In genomic region chr11:100290235-100290634, GRCm38 (mm10) we compare ENCODE assay signal across 14 mouse cellular contexts. TPM values are rescaled to one million over a fixed set of nuclear protein-coding genes. Genes with fewer than 3 reads are reported as not detected.
DNase-seq lines count a peak whose midpoint lies in the region; ATAC-seq and TF ChIP-seq lines count a peak whose summit lies in the region.
"Had no signal": no experiment of that assay in that cellular context is flagged by ENCODE, and none has a peak within 500 bp of the region (broad histone marks: within the 10 kb centered on the region; RNA-seq: fewer than 3 reads in every experiment).

No protein-coding gene starts in this region.

- no peak overlapping the region for H3K9ac ChIP-seq in heart, embryonic 16.5 days (ENCODE audit: low read length)
- H3K9ac ChIP-seq in lung, embryonic 16.5 days (ENCODE audit: low read length): peak overlapping the region; percentile 1; the same call in 1 of the 2 replicates
- H3K9ac ChIP-seq: midbrain, embryonic 12.5 days; neural tube, embryonic 13.5 days had no signal

- POLR2A ChIA-PET in Patski (lab: Charles Lee): no interaction called here

- 35% methylated on average over 5 of the region's 5 CpGs for WGBS in heart, embryonic 16.5 days
- 23% methylated on average over 5 of the region's 5 CpGs for WGBS in lung, embryonic 16.5 days

- DNase-seq in heart, adult 9 months (ENCODE audit: low spot score in 2 of 2): no peak
- DNase-seq in 3T3-L1 (ENCODE audit: low read depth, low spot score) (peak; percentile 73), Patski (ENCODE audit: low read depth, low spot score) (peak; percentile 56)
- DNase-seq in layer of hippocampus, adult 2 months (ENCODE audit: low spot score in 2 of 2): no peak
- no peak for DNase-seq in kidney, postnatal 4 days
- DNase-seq: cerebellum, adult 9-10 months; gastrocnemius, postnatal 36 days; right cerebral cortex, postnatal 25 days had no signal

- no peaks in the 10 kb centered on the region for H3K4me1 ChIP-seq in heart, embryonic 16.5 days (ENCODE audit: control insufficient read depth, insufficient read depth, low read length)
- peaks cover 20% of the 10 kb centered on the region for H3K4me1 ChIP-seq in lung, embryonic 16.5 days (replicated peaks; ENCODE audit: control insufficient read depth, insufficient read depth, low read length)
- H3K4me1 ChIP-seq: neural tube, embryonic 13.5 days had no signal

- no peaks in the 10 kb centered on the region for H3K36me3 ChIP-seq in heart, embryonic 16.5 days (ENCODE audit: control insufficient read depth, insufficient read depth)
- H3K36me3 ChIP-seq in lung, embryonic 16.5 days (ENCODE audit: control insufficient read depth, insufficient read depth, low read length): no peaks in the 10 kb centered on the region
- H3K36me3 ChIP-seq: midbrain, embryonic 12.5 days; neural tube, embryonic 13.5 days had no signal

- in situ Hi-C loops in Patski (cut with MboI; ENCODE audit: low pct_unique_long_range_greater_than_20kb): loop anchor here (5.0 kb wide), 1 partner anchor 908 kb away; no protein-coding TSS in a partner anchor

- H3K4me3 ChIP-seq in heart, embryonic 16.5 days (ENCODE audit: low read length): no peak overlapping the region
- H3K4me3 ChIP-seq in lung, embryonic 16.5 days (ENCODE audit: low read length): no peak overlapping the region
- H3K4me3 ChIP-seq in layer of hippocampus, adult 2 months: no peak overlapping the region
- H3K4me3 ChIP-seq: midbrain, embryonic 12.5 days; neural tube, embryonic 13.5 days had no signal

- TF ChIP-seq CTCF in Patski (IDR thresholded peaks at IDR 0.05): no peak
- no peak for TF ChIP-seq CTCF in layer of hippocampus, adult 2 months (conservative IDR thresholded peaks at IDR 0.05)

- ATAC-seq in heart, embryonic 16.5 days (replicated peaks; ENCODE audit: extremely low read depth, insufficient read depth, low FRiP score): no peak
- peak; percentile 47 for ATAC-seq in Patski
- 0 out of 2 replicates have a peak, but pooled peaks have one; percentile 6 for ATAC-seq in lung, embryonic 16.5 days (ENCODE audit: low read depth)
- no peak for ATAC-seq in CD4-positive, CD25-positive, alpha-beta regulatory T cell, adult 4 months

- CTCF ChIA-PET in Patski (lab: Charles Lee): interaction anchor here (0.8 to 11.7 kb wide), 3 partner anchors 6 to 121 kb away, joined by 5 to 210 read pairs (median 5); no protein-coding TSS in a partner anchor

- no peaks in the 10 kb centered on the region; the same call in 1 of the 2 replicates for H3K27me3 ChIP-seq in heart, embryonic 16.5 days (ENCODE audit: control insufficient read depth, insufficient read depth, low read length)
- no peaks in the 10 kb centered on the region for H3K27me3 ChIP-seq in Patski
- no peaks in the 10 kb centered on the region for H3K27me3 ChIP-seq in lung, embryonic 16.5 days (ENCODE audit: control insufficient read depth, insufficient read depth, low read depth, low read length)
- H3K27me3 ChIP-seq: midbrain, embryonic 12.5 days; neural tube, embryonic 13.5 days had no signal

- H3K4me2 ChIP-seq in heart, embryonic 16.5 days (ENCODE audit: low read depth, low read length): no peak overlapping the region
- no peak overlapping the region for H3K4me2 ChIP-seq in lung, embryonic 16.5 days (ENCODE audit: low read depth, low read length)
- H3K4me2 ChIP-seq: midbrain, embryonic 12.5 days; neural tube, embryonic 13.5 days had no signal

- H3K27ac ChIP-seq in heart, embryonic 16.5 days (ENCODE audit: low read length): peak overlapping the region; percentile 51; the same call in 1 of the 2 replicates
- peak overlapping the region; percentile 81 for H3K27ac ChIP-seq in lung, embryonic 16.5 days (ENCODE audit: low read length)
- H3K27ac ChIP-seq in layer of hippocampus, adult 2 months: no peak overlapping the region
- H3K27ac ChIP-seq: midbrain, embryonic 12.5 days; neural tube, embryonic 13.5 days had no signal

- no peaks in the 10 kb centered on the region for H3K9me3 ChIP-seq in heart, embryonic 16.5 days (replicated peaks; ENCODE audit: control insufficient read depth, low read length)
- H3K9me3 ChIP-seq in lung, embryonic 16.5 days (ENCODE audit: control insufficient read depth, low read length): no peaks in the 10 kb centered on the region
- H3K9me3 ChIP-seq: midbrain, embryonic 12.5 days; neural tube, embryonic 13.5 days had no signal

RNA-seq across cellular contexts. Expression of gene Krt42, which starts 20.6 kb away (rescaled TPM):
- not detected in 2 replicates for polyA plus RNA-seq in heart, embryonic 16.5 days (2015; fragmentation: Nextera tagmentation; extraction: Ambion mirVana)
- 0.08 TPM for polyA plus RNA-seq in Patski (2021)
- polyA plus RNA-seq in lung, embryonic 16.5 days (2015; fragmentation: Nextera tagmentation; extraction: Ambion mirVana): not detected in 2 replicates
- not detected for total RNA-seq in layer of hippocampus, adult 2 months (2021)
- polyA plus RNA-seq in CD4-positive, CD25-positive, alpha-beta regulatory T cell, adult 4 months (2017; shearing (Covaris generic)): not detected
- total RNA-seq: adrenal gland, postnatal 36 days; gastrocnemius, postnatal 36 days had no signal
- polyA plus RNA-seq: midbrain, embryonic 12.5 days; neural tube, embryonic 13.5 days had no signal

RNA-seq across cellular contexts. Expression of gene Krt17, which starts 29.4 kb away (rescaled TPM):
- polyA plus RNA-seq in heart, embryonic 16.5 days (2015; fragmentation: Nextera tagmentation; extraction: Ambion mirVana): 26.6 and 58.5 TPM in 2 replicates
- polyA plus RNA-seq in Patski (2021): 0.10 TPM
- polyA plus RNA-seq in lung, embryonic 16.5 days (2015; fragmentation: Nextera tagmentation; extraction: Ambion mirVana): 8.4 and 15.5 TPM in 2 replicates
- not detected for total RNA-seq in layer of hippocampus, adult 2 months (2021)
- 1 to 10 TPM; 1.7 to 6.4 TPM for polyA plus RNA-seq in CD4-positive, CD25-positive, alpha-beta regulatory T cell, adult 4 months (2017; shearing (Covaris generic))
- total RNA-seq: adrenal gland, postnatal 36 days had no signal

RNA-seq across cellular contexts. Expression of gene Eif1, which starts 29.4 kb away (rescaled TPM):
- 1,600 and 1,609 TPM in 2 replicates for polyA plus RNA-seq in heart, embryonic 16.5 days (2015; fragmentation: Nextera tagmentation; extraction: Ambion mirVana)
- polyA plus RNA-seq in Patski (2021): 674 TPM
- 1,740 and 1,854 TPM in 2 replicates for polyA plus RNA-seq in lung, embryonic 16.5 days (2015; fragmentation: Nextera tagmentation; extraction: Ambion mirVana)
- total RNA-seq in layer of hippocampus, adult 2 months (2021): 100 to 1,000 TPM; 713 to 750 TPM
- 1,000 to 10,000 TPM; 1,870 to 3,129 TPM for polyA plus RNA-seq in CD4-positive, CD25-positive, alpha-beta regulatory T cell, adult 4 months (2017; shearing (Covaris generic))

RNA-seq across cellular contexts. Expression of gene Krt16, which starts 41.5 kb away (rescaled TPM):
- polyA plus RNA-seq in heart, embryonic 16.5 days (2015; fragmentation: Nextera tagmentation; extraction: Ambion mirVana): 0.24 and 0.49 TPM in 2 replicates
- not detected for polyA plus RNA-seq in Patski (2021)
- not detected in 2 replicates for polyA plus RNA-seq in lung, embryonic 16.5 days (2015; fragmentation: Nextera tagmentation; extraction: Ambion mirVana)
- not detected for total RNA-seq in layer of hippocampus, adult 2 months (2021)
- not detected for polyA plus RNA-seq in CD4-positive, CD25-positive, alpha-beta regulatory T cell, adult 4 months (2017; shearing (Covaris generic))
- total RNA-seq: adrenal gland, postnatal 36 days; gastrocnemius, postnatal 36 days had no signal
- polyA plus RNA-seq: midbrain, embryonic 12.5 days; neural tube, embryonic 13.5 days had no signal

RNA-seq across cellular contexts. Expression of gene Gast, which starts 44.0 kb away (rescaled TPM):
- not detected in 2 replicates for polyA plus RNA-seq in heart, embryonic 16.5 days (2015; fragmentation: Nextera tagmentation; extraction: Ambion mirVana)
- polyA plus RNA-seq in Patski (2021): not detected
- not detected in 2 replicates for polyA plus RNA-seq in lung, embryonic 16.5 days (2015; fragmentation: Nextera tagmentation; extraction: Ambion mirVana)
- not detected for total RNA-seq in layer of hippocampus, adult 2 months (2021)
- not detected for polyA plus RNA-seq in CD4-positive, CD25-positive, alpha-beta regulatory T cell, adult 4 months (2017; shearing (Covaris generic))
- total RNA-seq: adrenal gland, postnatal 36 days; gastrocnemius, postnatal 36 days had no signal
- polyA plus RNA-seq: neural tube, embryonic 13.5 days had no signal

Comparison
In these comparisons a context has a peak if more than half of its experiments do, and no peak if none do; other contexts are left out.
1. ATAC-seq: peak in Patski (single experiment) and lung, embryonic 16.5 days (single experiment); none in heart, embryonic 16.5 days (single experiment) and CD4-positive, CD25-positive, alpha-beta regulatory T cell, adult 4 months (single experiment).
2. DNase-seq: peak in 3T3-L1 (single experiment) and Patski (single experiment); none in heart, adult 9 months (0 of 2), layer of hippocampus, adult 2 months (0 of 2) and kidney, postnatal 4 days (0 of 2).